Mouse (Mus musculus) testis, adult 2 months (tissue): ENCODE data around the gene Serpina3f. TPM values are rescaled to one million over a fixed set of nuclear protein-coding genes. Genes with fewer than 3 reads are reported as not detected.

Experiments used
- H3K27ac ChIP-seq: fragments of 200-500 bp; 2 replicates; pipeline ENCODE4 v1.5.1; 2012; ENCODE audit warnings: low read depth, low read length; ENCODE audit not compliant: control insufficient read depth, insufficient read depth
- H3K27me3 ChIP-seq: fragments of 200-500 bp; 2 replicates; pipeline ENCODE4 v1.6.1; 2012; ENCODE audit warnings: mild to moderate bottlenecking, low read length, moderate library complexity; ENCODE audit not compliant: control insufficient read depth, insufficient read depth
- H3K36me3 ChIP-seq: fragments of 200-500 bp; 2 replicates; pipeline ENCODE4 v1.6.1; 2012; ENCODE audit warnings: mild to moderate bottlenecking, low read length; ENCODE audit not compliant: control insufficient read depth, insufficient read depth
- H3K4me1 ChIP-seq: fragments of 200-500 bp; 2 replicates; pipeline ENCODE4 v1.6.1; 2012; ENCODE audit warnings: low read length; ENCODE audit not compliant: control insufficient read depth, insufficient read depth
- H3K4me3 ChIP-seq: fragments of 200-500 bp; 2 replicates; pipeline ENCODE4 v1.5.1; 2012; ENCODE audit warnings: low read depth, mild to moderate bottlenecking, low read length, moderate library complexity, mixed read lengths; ENCODE audit not compliant: control insufficient read depth
- CTCF ChIP-seq: fragments of 200-500 bp; IDR thresholded peaks from 2 replicates; pipeline ENCODE4 v1.5.1; 2012; ENCODE audit warnings: low read depth, mild to moderate bottlenecking, inconsistent platforms, low read length, moderate library complexity; ENCODE audit not compliant: control insufficient read depth, insufficient read depth, insufficient replicate concordance
- POLR2A ChIP-seq: fragments of 200-500 bp; IDR thresholded peaks from 2 replicates; pipeline ENCODE4 v1.6.1; 2012; ENCODE audit warnings: low read depth, mild to moderate bottlenecking, inconsistent platforms, low read length, moderate library complexity; ENCODE audit not compliant: control insufficient read depth
- polyA plus RNA-seq: library from polyadenylated mRNA; depleted of rRNA; stranded (reverse); fragments of >200 nt; gene quantifications from 2 replicates; pipeline ENCODE4 v1.2.3, GENCODE M21; 2012

Gene Serpina3f
- polyA plus RNA-seq, 1 experiment: 0.05 TPM

- H3K36me3 ChIP-seq: no peaks in the 10 kb centered on the region
- no peak overlapping the region for H3K27ac ChIP-seq
- H3K27me3 ChIP-seq: no peaks in the 10 kb centered on the region
- no peak for TF ChIP-seq CTCF
- TF ChIP-seq POLR2A: no peak
- no peaks in the 10 kb centered on the region for H3K4me1 ChIP-seq
- no peak overlapping the region for H3K4me3 ChIP-seq
Observed at GRCm38 (mm10) chr12:104190852-104191251, 23.5 kb upstream of the Serpina3f start.

DNA sequence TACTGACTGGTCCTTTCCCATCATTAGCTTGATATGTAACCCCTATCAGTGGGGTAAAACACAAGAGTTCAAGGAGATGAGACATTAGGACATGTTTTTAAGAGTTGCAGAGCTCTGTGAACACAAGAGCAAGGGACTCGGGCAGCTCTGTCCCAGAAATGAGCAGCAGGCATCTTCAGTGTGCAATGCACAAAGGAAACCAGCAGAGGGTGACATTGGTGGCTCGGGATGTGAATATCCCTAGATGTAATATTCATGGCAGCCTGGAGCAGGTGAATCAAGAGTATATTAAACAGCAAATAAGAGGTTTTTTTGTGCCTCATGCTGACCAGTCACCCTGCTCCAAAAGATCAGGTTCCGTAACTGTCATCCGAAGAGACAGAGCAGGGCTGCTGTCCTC, 5.2 kb upstream of the Serpina3f start:
- Histone ChIP-seq H3K27ac (no peak overlapping the region), H3K27me3 (no peaks in the 10 kb centered on the region), H3K36me3 (no peaks in the 10 kb centered on the region), H3K4me1 (no peaks in the 10 kb centered on the region), H3K4me3 (no peak overlapping the region)
- no peak for TF ChIP-seq POLR2A
- no peak for TF ChIP-seq CTCF

DNA sequence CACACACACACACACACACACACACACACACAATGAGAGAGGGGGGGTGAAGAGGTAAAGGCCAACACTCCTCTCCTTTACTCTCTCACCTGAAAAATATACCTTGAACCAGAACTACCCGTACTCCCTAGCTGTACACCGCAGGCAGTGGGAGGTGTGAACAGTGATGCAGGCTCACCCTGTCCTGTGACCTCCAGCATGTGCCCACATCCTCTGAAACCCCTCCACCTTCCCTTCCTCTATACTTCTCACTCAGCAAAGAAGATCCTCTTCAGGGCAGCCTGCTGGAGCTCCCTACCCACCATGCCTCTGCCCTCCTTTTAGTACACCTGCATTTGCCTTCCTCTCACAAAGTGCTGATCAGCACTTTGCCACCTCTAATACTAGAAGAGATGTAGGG, 4.5 kb upstream of the Serpina3f start:
- no peaks in the 10 kb centered on the region for H3K36me3 ChIP-seq
- TF ChIP-seq CTCF: no peak
- no peak for TF ChIP-seq POLR2A
- no peaks in the 10 kb centered on the region for H3K4me1 ChIP-seq
- H3K27ac ChIP-seq: no peak overlapping the region
- H3K27me3 ChIP-seq: no peaks in the 10 kb centered on the region
- no peak overlapping the region for H3K4me3 ChIP-seq

GRCm38 (mm10) chr12:104213689-104214444, 477 bp upstream of the Serpina3f start:
- H3K36me3 ChIP-seq: no peaks in the 10 kb centered on the region
- no peak overlapping the region for H3K27ac ChIP-seq
- H3K27me3 ChIP-seq: no peaks in the 10 kb centered on the region
- H3K4me1 ChIP-seq: no peaks in the 10 kb centered on the region
- TF ChIP-seq POLR2A (no peak), CTCF (no peak)
- H3K4me3 ChIP-seq: no peak overlapping the region

GRCm38 (mm10) chr12:104215249-104215648, 905 bp downstream of the Serpina3f start:
- no peaks in the 10 kb centered on the region for H3K4me1 ChIP-seq
- TF ChIP-seq POLR2A (no peak), CTCF (no peak)
- H3K27me3 ChIP-seq: no peaks in the 10 kb centered on the region
- no peak overlapping the region for H3K4me3 ChIP-seq
- no peak overlapping the region for H3K27ac ChIP-seq
- no peaks in the 10 kb centered on the region for H3K36me3 ChIP-seq

DNA sequence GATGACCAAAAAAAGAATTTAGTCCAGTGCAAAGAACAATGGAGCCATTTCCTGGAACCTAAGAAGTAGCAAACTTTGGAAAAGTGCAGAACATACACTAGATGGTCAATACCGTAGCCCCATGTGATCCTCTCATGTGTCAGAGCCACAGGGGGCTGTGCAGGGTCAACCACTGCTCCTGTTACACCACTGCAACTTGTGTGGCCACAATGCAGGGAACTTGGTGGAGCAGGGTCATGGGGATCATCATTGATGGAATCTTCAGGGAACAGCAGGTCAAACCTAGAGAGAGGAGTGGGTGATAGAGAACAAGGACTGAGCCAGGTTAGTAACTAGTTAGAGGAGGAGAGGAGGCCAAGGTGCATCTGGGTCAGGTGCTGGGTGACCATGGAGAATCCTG, 7.3 kb downstream of the Serpina3f start:
- Histone ChIP-seq H3K27me3 (no peaks in the 10 kb centered on the region), H3K36me3 (no peaks in the 10 kb centered on the region), H3K4me1 (no peaks in the 10 kb centered on the region), H3K4me3 (no peak overlapping the region), H3K27ac (no peak overlapping the region)
- TF ChIP-seq CTCF (no peak), POLR2A (no peak)

- no peak for TF ChIP-seq CTCF
- TF ChIP-seq POLR2A: no peak
- H3K4me3 ChIP-seq: no peak overlapping the region
- H3K27ac ChIP-seq: no peak overlapping the region
- H3K27me3 ChIP-seq: no peaks in the 10 kb centered on the region
- no peaks in the 10 kb centered on the region for H3K4me1 ChIP-seq
- H3K36me3 ChIP-seq: no peaks in the 10 kb centered on the region
Observed at GRCm38 (mm10) chr12:104223690-104224089, 9.3 kb downstream of the Serpina3f start.
